Mouse (Mus musculus) midbrain, postnatal 0 days (tissue): ENCODE results near the gene Cnot11. TPM values are rescaled to one million over a fixed set of nuclear protein-coding genes. Genes with fewer than 3 reads are reported as not detected.

ENCODE experiments used
- ATAC-seq: fragments of 200-750 bp; cut with Nextera tagmentation; 2 replicates; pipeline ENCODE4 v1.8.0; 2017; ENCODE audit warnings: moderate number of reproducible peaks, mild to moderate bottlenecking, moderate TSS enrichment, moderate library complexity; ENCODE audit not compliant: low FRiP score
- DNase-seq: peaks from one replicate; pipeline ENCODE4 v3.0.0-alpha.2; 2015; ENCODE audit warnings: low spot score
- H3K27ac ChIP-seq: fragments of 300-500 bp; sonication (generic); 2 replicates; pipeline ENCODE4 v1.5.1; 2014; ENCODE audit warnings: low read depth, mild to moderate bottlenecking, low read length, mixed read lengths
- H3K27me3 ChIP-seq: fragments of 300-500 bp; sonication (generic); 2 replicates; pipeline ENCODE4 v1.6.1; 2014; ENCODE audit warnings: low read length, control low read depth, mixed read lengths; ENCODE audit not compliant: insufficient read depth
- H3K36me3 ChIP-seq: fragments of 300-500 bp; sonication (generic); 2 replicates; pipeline ENCODE4 v1.6.1; 2014; ENCODE audit warnings: low read length, control low read depth, mixed read lengths; ENCODE audit not compliant: insufficient read depth
- H3K4me1 ChIP-seq: fragments of 300-500 bp; sonication (generic); 2 replicates; pipeline ENCODE4 v1.6.1; 2014; ENCODE audit warnings: mild to moderate bottlenecking, control low read depth, antibody characterized with exemption, low read length, mixed read lengths; ENCODE audit not compliant: insufficient read depth
- H3K4me2 ChIP-seq: fragments of 300-500 bp; sonication (generic); 2 replicates; pipeline ENCODE4 v1.6.1; 2014; ENCODE audit warnings: low read depth, mild to moderate bottlenecking, low read length, mixed read lengths; ENCODE audit not compliant: poor library complexity, severe bottlenecking
- H3K4me3 ChIP-seq: fragments of 300-500 bp; sonication (generic); 2 replicates; pipeline ENCODE4 v1.5.1; 2014; ENCODE audit warnings: low read depth, mild to moderate bottlenecking, low read length, moderate library complexity
- H3K9ac ChIP-seq: fragments of 300-500 bp; sonication (generic); replicated peaks from 2 replicates; pipeline ENCODE4 v1.6.1; 2014; ENCODE audit warnings: mild to moderate bottlenecking, low read length, moderate library complexity, mixed read lengths; ENCODE audit not compliant: poor library complexity, severe bottlenecking
- H3K9me3 ChIP-seq: fragments of 300-500 bp; sonication (generic); 2 replicates; pipeline ENCODE4 v1.6.1; 2016; ENCODE audit warnings: low read length, control low read depth
- CTCF ChIP-seq: IDR thresholded peaks from 2 replicates; pipeline ENCODE4 v1.5.1; 2016; ENCODE audit warnings: antibody characterized with exemption, mild to moderate bottlenecking
- whole genome bisulfite sequencing: fragments of 180-500 bp; shearing (Covaris S2); extraction: QIAGEN DNeasy Blood & Tissue Kit; methylation state at CpG from one replicate; pipeline ENCODE4 v1.1.7; 2014; 5-methylcytosine and 5-hydroxymethylcytosine counted together
- polyA plus RNA-seq: library from polyadenylated mRNA; unstranded; fragments of >200 nt; fragmentation: Nextera tagmentation; extraction: Ambion mirVana; gene quantifications from 2 replicates; pipeline ENCODE4 v1.2.1, GENCODE M21; 2015
- total RNA-seq: library from RNA; depleted of rRNA; stranded (reverse); fragments of >200 nt; gene quantifications from 2 replicates; pipeline ENCODE4 v1.2.3, GENCODE M21; 2014

The Cnot11 gene
- total and polyA plus RNA-seq, 2 experiments from 2014 or later, result 9.6 to 32.3 TPM

GRCm38 (mm10) chr1:39515303-39515991, 19.3 kb upstream of the Cnot11 start:
- Histone ChIP-seq H3K4me3 (no peak overlapping the region), H3K27ac (no peak overlapping the region), H3K36me3 (no peaks in the 10 kb centered on the region), H3K4me1 (no peaks in the 10 kb centered on the region), H3K9ac (no peak overlapping the region), H3K4me2 (no peak overlapping the region), H3K9me3 (no peaks in the 10 kb centered on the region), H3K27me3 (no peaks in the 10 kb centered on the region)
- 85% methylated on average over 10 of the region's 10 CpGs for WGBS
- no peak for ATAC-seq
- DNase-seq, result no peak
- TF ChIP-seq CTCF, result no peak

DNA sequence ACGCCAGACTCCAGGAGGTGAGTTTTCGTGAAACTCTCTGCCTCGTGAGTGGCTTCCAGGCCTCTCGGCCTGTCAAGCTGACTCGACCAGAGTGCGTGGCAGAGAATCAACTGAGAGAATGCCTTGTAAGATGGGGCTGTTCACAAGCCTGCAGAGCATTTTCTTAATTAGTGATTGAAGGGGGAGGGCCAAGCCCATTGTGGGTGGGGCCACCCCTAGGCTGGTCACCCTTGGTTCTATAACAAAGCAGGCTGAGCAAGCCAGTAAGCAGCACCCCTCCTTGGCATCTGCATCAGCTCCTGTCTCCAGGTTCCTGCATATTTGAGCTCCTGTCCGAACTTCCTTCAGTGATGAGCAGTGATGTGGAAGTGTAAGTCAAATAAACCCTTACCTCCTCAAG, 13.5 kb upstream of the Cnot11 start:
- WGBS, result 91% methylated on average over 7 of the region's 7 CpGs
- Histone ChIP-seq H3K9me3 (no peaks in the 10 kb centered on the region), H3K36me3 (no peaks in the 10 kb centered on the region), H3K4me2 (no peak overlapping the region), H3K4me1 (no peaks in the 10 kb centered on the region), H3K9ac (no peak overlapping the region), H3K4me3 (no peak overlapping the region), H3K27me3 (no peaks in the 10 kb centered on the region), H3K27ac (no peak overlapping the region)
- DNase-seq (no peak), ATAC-seq (no peak)
- no peak for TF ChIP-seq CTCF

- Histone ChIP-seq H3K9me3 (no peaks in the 10 kb centered on the region), H3K36me3 (no peaks in the 10 kb centered on the region), H3K4me2 (no peak overlapping the region), H3K27me3 (no peaks in the 10 kb centered on the region), H3K4me1 (no peaks in the 10 kb centered on the region), H3K9ac (no peak overlapping the region), H3K4me3 (no peak overlapping the region), H3K27ac (no peak overlapping the region)
- peak; percentile 86 for TF ChIP-seq CTCF
- ATAC-seq (peak; percentile 38; the same call in 1 of the 2 replicates), DNase-seq (peak; percentile 65)
- 29% methylated on average over 5 of the region's 5 CpGs for WGBS
Measured at GRCm38 (mm10) chr1:39522519-39522918, 12.3 kb upstream of the Cnot11 start.

GRCm38 (mm10) chr1:39525763-39526162, 9.0 kb upstream of the Cnot11 start:
- TF ChIP-seq CTCF, result no peak
- Histone ChIP-seq H3K36me3 (no peaks in the 10 kb centered on the region), H3K4me3 (no peak overlapping the region), H3K4me1 (no peaks in the 10 kb centered on the region), H3K9me3 (no peaks in the 10 kb centered on the region), H3K27ac (no peak overlapping the region), H3K27me3 (no peaks in the 10 kb centered on the region), H3K4me2 (no peak overlapping the region), H3K9ac (no peak overlapping the region)
- WGBS, result 81% methylated on average over 7 of the region's 7 CpGs
- ATAC-seq (no peak), DNase-seq (no peak)

GRCm38 (mm10) chr1:39526371-39527167, 8.2 kb upstream of the Cnot11 start:
- Histone ChIP-seq H3K4me3 (no peak overlapping the region), H3K4me2 (no peak overlapping the region), H3K9ac (no peak overlapping the region), H3K27ac (no peak overlapping the region), H3K4me1 (no peaks in the 10 kb centered on the region), H3K9me3 (no peaks in the 10 kb centered on the region), H3K27me3 (no peaks in the 10 kb centered on the region), H3K36me3 (no peaks in the 10 kb centered on the region)
- DNase-seq (no peak), ATAC-seq (no peak)
- WGBS, result 86% methylated on average over 9 of the region's 9 CpGs
- no peak for TF ChIP-seq CTCF

DNA sequence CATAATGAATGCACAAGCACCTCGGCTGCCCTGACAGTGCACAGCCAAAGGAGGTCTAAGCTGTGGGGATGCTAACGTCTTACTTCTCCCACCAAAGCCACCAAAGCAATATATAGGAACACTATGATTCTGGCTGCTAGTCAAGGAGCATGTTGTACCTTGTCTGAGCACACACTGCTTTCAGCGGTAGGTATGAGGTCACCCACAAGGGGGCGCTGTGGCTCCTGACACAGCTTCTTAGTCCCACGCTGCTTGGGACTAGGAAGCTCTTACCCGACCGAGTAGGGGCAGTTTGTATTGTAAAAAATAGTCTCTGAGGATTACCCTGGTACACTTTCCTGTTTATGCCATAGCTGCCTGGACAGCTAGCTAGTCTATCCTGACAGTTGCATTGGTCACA, 7.4 kb upstream of the Cnot11 start:
- 15% methylated on average over 7 of the region's 7 CpGs for WGBS
- Histone ChIP-seq H3K36me3 (no peaks in the 10 kb centered on the region), H3K4me1 (no peaks in the 10 kb centered on the region), H3K4me3 (no peak overlapping the region), H3K27me3 (no peaks in the 10 kb centered on the region), H3K27ac (no peak overlapping the region), H3K4me2 (no peak overlapping the region), H3K9me3 (no peaks in the 10 kb centered on the region), H3K9ac (no peak overlapping the region)
- no peak for ATAC-seq
- TF ChIP-seq CTCF, result peak; percentile 82
- peak; percentile 74 for DNase-seq
